Mouse (Mus musculus) stomach, embryonic 16.5 days (tissue): ENCODE results near the gene Kif2b. TPM values are rescaled to one million over a fixed set of nuclear protein-coding genes. Genes with fewer than 3 reads are reported as not detected.

Experiments
- ATAC-seq: fragments of 200-750 bp; cut with Nextera tagmentation; 2 replicates; pipeline ENCODE4 v1.8.0; 2017; ENCODE audit warnings: moderate number of reproducible peaks, moderate TSS enrichment; ENCODE audit not compliant: insufficient read depth, low FRiP score
- H3K27ac ChIP-seq: fragments of 300-500 bp; sonication (generic); 2 replicates; pipeline ENCODE4 v1.5.1; 2014; ENCODE audit warnings: low read length
- H3K27me3 ChIP-seq: fragments of 300-500 bp; sonication (generic); 2 replicates; pipeline ENCODE4 v1.6.1; 2014; ENCODE audit warnings: low read length, control low read depth, mixed read lengths; ENCODE audit not compliant: control insufficient read depth, insufficient read depth
- H3K36me3 ChIP-seq: fragments of 300-500 bp; sonication (generic); 2 replicates; pipeline ENCODE4 v1.6.1; 2014; ENCODE audit warnings: low read length; ENCODE audit not compliant: control insufficient read depth, insufficient read depth
- H3K4me1 ChIP-seq: fragments of 300-500 bp; sonication (generic); 2 replicates; pipeline ENCODE4 v1.6.1; 2014; ENCODE audit warnings: low read length, control low read depth, mixed read lengths; ENCODE audit not compliant: control insufficient read depth, insufficient read depth
- H3K4me2 ChIP-seq: fragments of 300-500 bp; sonication (generic); 2 replicates; pipeline ENCODE4 v1.6.1; 2014; ENCODE audit warnings: low read depth, low read length, mixed read lengths
- H3K4me3 ChIP-seq: fragments of 300-500 bp; sonication (generic); replicated peaks from 2 replicates; pipeline ENCODE4 v1.5.1; 2014; ENCODE audit warnings: mild to moderate bottlenecking, low read length
- H3K9ac ChIP-seq: fragments of 300-500 bp; sonication (generic); 2 replicates; pipeline ENCODE4 v1.6.1; 2014; ENCODE audit warnings: low read length
- H3K9me3 ChIP-seq: fragments of 300-500 bp; sonication (generic); replicated peaks from 2 replicates; pipeline ENCODE4 v1.6.1; 2016; ENCODE audit warnings: low read length, control low read depth; ENCODE audit not compliant: control insufficient read depth
- WGBS: fragments of 180-500 bp; shearing (Covaris S2); extraction: QIAGEN DNeasy Blood & Tissue Kit; methylation state at CpG from one replicate; pipeline ENCODE4 v1.1.7; 2014; 5-methylcytosine and 5-hydroxymethylcytosine counted together
- polyA plus RNA-seq: library from polyadenylated mRNA; unstranded; fragments of >200 nt; fragmentation: Nextera tagmentation; extraction: Ambion mirVana; gene quantifications from 2 replicates; pipeline ENCODE4 v1.2.1, GENCODE M21; 2015

The Kif2b gene
- polyA plus RNA-seq, result not detected in 2 replicates

DNA sequence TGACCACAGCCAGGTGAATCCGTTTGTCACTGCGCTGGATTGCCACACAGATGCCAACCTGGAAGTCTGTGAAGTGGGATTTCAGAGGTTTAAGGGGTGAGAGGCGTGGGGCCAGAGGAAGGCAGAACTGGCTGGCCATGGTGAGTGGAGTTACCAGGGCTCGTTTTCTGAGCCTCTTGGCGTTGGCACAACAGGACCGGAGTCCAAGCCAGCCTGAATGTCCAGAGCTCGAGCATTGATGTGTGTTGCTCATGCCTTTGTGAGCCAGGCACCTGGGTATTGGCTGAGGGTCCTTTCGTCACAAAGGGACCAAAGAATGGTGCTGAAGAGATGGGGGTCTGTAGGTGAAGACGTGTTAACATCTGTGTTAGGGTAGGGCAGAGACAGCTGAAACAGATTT, at the start of gene Kif2b:
TSS of gene Kif2b (minus strand) at position 242 of the 400 bp plus-strand sequence.
- Histone ChIP-seq H3K9me3 (no peaks in the 10 kb centered on the region), H3K36me3 (no peaks in the 10 kb centered on the region), H3K4me3 (no peak within 1 kb of the TSS), H3K4me1 (no peaks in the 10 kb centered on the region), H3K27ac (no peak within 1 kb of the TSS), H3K4me2 (no peak within 1 kb of the TSS), H3K27me3 (no peaks in the 10 kb centered on the region), H3K9ac (no peak within 1 kb of the TSS)
- ATAC-seq, result no peak
- WGBS, result 89% methylated on average over 9 of the region's 9 CpGs

DNA sequence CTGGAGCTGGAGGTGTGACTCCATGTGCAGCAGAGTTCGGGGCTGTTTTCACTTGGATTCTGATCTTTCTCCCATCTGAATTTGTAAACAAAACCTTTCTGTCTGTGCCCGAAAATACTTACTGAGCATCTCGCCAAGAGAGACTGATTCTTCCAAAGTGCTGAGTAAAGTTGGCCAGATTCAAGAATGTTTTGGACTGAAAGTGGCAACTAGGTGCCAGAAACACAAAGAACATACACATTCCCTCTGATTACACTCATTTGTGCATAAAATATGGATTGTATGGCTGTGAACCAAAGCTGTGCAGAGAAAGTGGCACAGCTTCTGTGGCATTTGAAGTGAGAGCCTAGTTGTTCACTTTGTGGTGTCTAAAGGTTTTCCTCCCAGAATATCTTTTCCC, 15.7 kb upstream of the Kif2b start:
- Histone ChIP-seq H3K9ac (no peak overlapping the region), H3K27ac (no peak overlapping the region), H3K36me3 (no peaks in the 10 kb centered on the region), H3K4me1 (no peaks in the 10 kb centered on the region), H3K27me3 (no peaks in the 10 kb centered on the region), H3K4me2 (no peak overlapping the region), H3K4me3 (no peak overlapping the region), H3K9me3 (no peaks in the 10 kb centered on the region)
- WGBS, result 49% methylated on average over 3 of the region's 3 CpGs
- ATAC-seq, result no peak

DNA sequence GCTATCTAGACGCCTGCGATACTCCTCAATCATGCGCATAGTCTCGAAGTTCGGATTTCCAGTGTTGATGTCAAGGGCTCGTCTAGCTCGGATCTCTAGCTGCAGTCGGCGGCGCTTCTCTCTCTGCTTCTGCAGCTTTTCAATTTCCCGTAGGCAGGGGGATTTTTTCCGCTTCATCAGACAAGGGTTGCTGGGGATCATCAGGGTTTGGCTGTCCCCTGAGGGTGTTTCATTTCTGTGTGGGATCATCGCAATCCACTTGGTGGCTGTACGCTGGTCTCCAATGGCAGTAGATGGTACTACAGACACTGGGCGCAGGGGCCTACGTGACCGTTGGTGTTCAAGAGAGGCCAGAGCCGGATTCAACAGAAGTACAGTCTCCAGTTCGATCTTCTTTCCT, 502 bp downstream of the Kif2b start:
- Histone ChIP-seq H3K4me3 (no peak overlapping the region), H3K36me3 (no peaks in the 10 kb centered on the region), H3K4me2 (no peak overlapping the region), H3K27me3 (no peaks in the 10 kb centered on the region), H3K9ac (no peak overlapping the region), H3K27ac (no peak overlapping the region), H3K4me1 (no peaks in the 10 kb centered on the region), H3K9me3 (no peaks in the 10 kb centered on the region)
- WGBS, result 90% methylated on average over 19 of the region's 19 CpGs
- ATAC-seq, result no peak

DNA sequence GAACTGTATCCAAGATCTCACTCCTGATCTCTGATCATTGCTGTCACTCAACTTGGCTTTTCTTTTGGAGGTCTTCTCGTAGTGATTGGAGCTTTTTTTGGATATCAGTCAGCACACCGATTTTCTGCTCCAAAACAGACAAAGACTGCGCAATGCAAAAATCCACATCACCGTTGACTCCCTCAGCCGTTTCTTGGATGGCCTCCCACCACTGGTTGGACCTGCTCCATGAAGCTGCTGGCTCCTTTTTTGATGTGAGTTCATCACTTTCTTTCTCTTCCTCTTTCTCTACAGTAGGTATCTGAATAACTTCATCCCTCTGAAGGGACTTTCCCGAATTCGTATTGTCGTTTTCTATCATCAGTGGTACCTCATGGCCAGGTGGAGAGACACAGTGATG, 2.0 kb downstream of the Kif2b start:
- H3K4me1 ChIP-seq, result no peaks in the 10 kb centered on the region
- no peak overlapping the region for H3K27ac ChIP-seq
- H3K9ac ChIP-seq, result no peak overlapping the region
- no peak overlapping the region for H3K4me2 ChIP-seq
- 89% methylated on average over 8 of the region's 8 CpGs for WGBS
- no peaks in the 10 kb centered on the region for H3K27me3 ChIP-seq
- H3K36me3 ChIP-seq, result no peaks in the 10 kb centered on the region
- H3K9me3 ChIP-seq, result no peaks in the 10 kb centered on the region
- no peak overlapping the region for H3K4me3 ChIP-seq
- ATAC-seq, result no peak

DNA sequence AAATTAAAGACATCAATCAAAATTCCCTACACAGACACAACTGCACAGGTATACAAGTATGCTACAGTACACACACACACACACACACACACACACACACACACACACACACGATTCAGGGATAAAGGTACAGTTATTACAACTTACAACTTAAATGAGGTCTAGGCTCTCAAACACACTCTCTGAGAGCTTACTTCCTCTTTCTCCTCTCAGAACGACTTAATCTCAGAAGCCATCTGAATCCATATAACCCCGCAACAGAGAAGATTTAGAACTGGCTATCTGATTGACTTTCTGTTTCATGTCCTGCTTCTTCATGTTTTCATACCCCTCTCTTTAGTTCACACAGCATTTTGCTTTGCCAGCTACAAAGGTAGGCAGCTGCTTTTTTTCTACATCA, 2.9 kb downstream of the Kif2b start:
- ATAC-seq, result no peak
- 69% methylated on average over 3 of the region's 3 CpGs for WGBS

DNA sequence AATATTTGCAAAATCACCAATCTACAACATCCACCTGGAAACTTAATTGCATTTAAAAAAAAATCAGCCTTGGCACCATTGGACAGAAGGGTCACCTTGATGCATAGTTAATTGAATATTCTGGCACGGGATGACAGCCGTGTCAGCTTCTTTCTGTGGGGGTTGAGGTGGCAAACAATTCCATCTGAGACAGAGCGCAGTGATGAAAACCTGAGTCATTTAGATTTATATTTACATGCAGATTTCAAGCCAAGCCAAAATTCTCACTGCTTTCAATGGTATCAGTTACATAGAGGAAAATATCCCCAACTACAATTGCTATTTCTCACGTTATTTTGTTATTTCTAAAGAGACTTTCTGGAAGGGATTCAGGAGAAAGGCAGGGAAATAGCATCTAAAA, 46.6 kb downstream of the Kif2b start:
- Histone ChIP-seq H3K4me3 (no peak overlapping the region), H3K27me3 (no peaks in the 10 kb centered on the region), H3K27ac (no peak overlapping the region), H3K4me1 (no peaks in the 10 kb centered on the region), H3K9ac (no peak overlapping the region), H3K36me3 (no peaks in the 10 kb centered on the region), H3K4me2 (no peak overlapping the region), H3K9me3 (no peaks in the 10 kb centered on the region)
- no peak for ATAC-seq
- WGBS, result 73% methylated on average over 4 of the region's 4 CpGs

More for the DNA sequence above, 2.9 kb downstream of the Kif2b start:
- no peaks in the 10 kb centered on the region for H3K4me1 ChIP-seq
- H3K9ac ChIP-seq, result no peak overlapping the region
- H3K27me3 ChIP-seq, result no peaks in the 10 kb centered on the region
- H3K4me3 ChIP-seq, result no peak overlapping the region
- H3K9me3 ChIP-seq, result no peaks in the 10 kb centered on the region
- H3K36me3 ChIP-seq, result no peaks in the 10 kb centered on the region
- no peak overlapping the region for H3K27ac ChIP-seq
- H3K4me2 ChIP-seq, result no peak overlapping the region
